Mouse (Mus musculus): Measurements from ENCODE around the gene 4930442H23Rik.

The 4930442H23Rik gene

GRCm38 (mm10) chr10:81161602-81162317 is 21.9 kb downstream of the 4930442H23Rik start:
- in situ Hi-C loops (cut with MboI; ENCODE audit: unreplicated experiment in 2 of 2) = no loop called here

GRCm38 (mm10) chr10:81154736-81155135 is 28.9 kb downstream of the 4930442H23Rik start:
- in situ Hi-C loops (cut with MboI; ENCODE audit: unreplicated experiment in 2 of 2) = no loop called here

GRCm38 (mm10) chr10:81154313-81154712 is 29.3 kb downstream of the 4930442H23Rik start:
- in situ Hi-C loops (cut with MboI; ENCODE audit: unreplicated experiment in 2 of 2) = no loop called here

GRCm38 (mm10) chr10:81152609-81153008 is 31.0 kb downstream of the 4930442H23Rik start:
- in situ Hi-C loops (cut with MboI; ENCODE audit: unreplicated experiment in 2 of 2) = no loop called here

- in situ Hi-C loops (cut with MboI; ENCODE audit: unreplicated experiment in 2 of 2) = no loop called here
Observed at GRCm38 (mm10) chr10:81151261-81151660, 32.4 kb downstream of the 4930442H23Rik start.

GRCm38 (mm10) chr10:81146296-81146695 is 37.4 kb downstream of the 4930442H23Rik start:
- in situ Hi-C loops (cut with MboI; ENCODE audit: unreplicated experiment in 2 of 2) = no loop called here

- in situ Hi-C loops (cut with MboI; ENCODE audit: unreplicated experiment in 2 of 2) = no loop called here
Observed at GRCm38 (mm10) chr10:81145778-81146177, 37.9 kb downstream of the 4930442H23Rik start.

- in situ Hi-C loops (cut with MboI; ENCODE audit: unreplicated experiment in 2 of 2) = no loop called here
Observed at GRCm38 (mm10) chr10:81145307-81145706, 38.3 kb downstream of the 4930442H23Rik start.

GRCm38 (mm10) chr10:81144667-81145066 is 39.0 kb downstream of the 4930442H23Rik start:
- in situ Hi-C loops (cut with MboI; ENCODE audit: unreplicated experiment in 2 of 2) = no loop called here

- in situ Hi-C loops (cut with MboI; ENCODE audit: unreplicated experiment in 2 of 2) = no loop called here
Observed at GRCm38 (mm10) chr10:81143845-81144437, 39.7 kb downstream of the 4930442H23Rik start.

GRCm38 (mm10) chr10:81143157-81143633 is 40.5 kb downstream of the 4930442H23Rik start:
- in situ Hi-C loops (cut with MboI; ENCODE audit: unreplicated experiment in 2 of 2) = no loop called here

- in situ Hi-C loops (cut with MboI; ENCODE audit: unreplicated experiment in 2 of 2) = no loop called here
Observed at GRCm38 (mm10) chr10:81142551-81142981, 41.1 kb downstream of the 4930442H23Rik start.

GRCm38 (mm10) chr10:81141455-81142210 is 42.0 kb downstream of the 4930442H23Rik start:
- in situ Hi-C loops (cut with MboI; ENCODE audit: unreplicated experiment in 2 of 2) = no loop called here

GRCm38 (mm10) chr10:81140717-81141454 is 42.8 kb downstream of the 4930442H23Rik start:
- in situ Hi-C loops (cut with MboI; ENCODE audit: unreplicated experiment in 2 of 2) = no loop called here

GRCm38 (mm10) chr10:81140005-81140404 is 43.6 kb downstream of the 4930442H23Rik start:
- in situ Hi-C loops (cut with MboI; ENCODE audit: unreplicated experiment in 2 of 2) = no loop called here

- in situ Hi-C loops (cut with MboI; ENCODE audit: unreplicated experiment in 2 of 2) = no loop called here
Observed at GRCm38 (mm10) chr10:81139529-81139846, 44.2 kb downstream of the 4930442H23Rik start.

- in situ Hi-C loops (cut with MboI; ENCODE audit: unreplicated experiment in 2 of 2) = no loop called here
Observed at GRCm38 (mm10) chr10:81138821-81139528, 44.7 kb downstream of the 4930442H23Rik start.

- in situ Hi-C loops (cut with MboI; ENCODE audit: unreplicated experiment in 2 of 2) = no loop called here
Observed at GRCm38 (mm10) chr10:81138131-81138782, 45.4 kb downstream of the 4930442H23Rik start.

GRCm38 (mm10) chr10:81137252-81138130 is 46.2 kb downstream of the 4930442H23Rik start:
- in situ Hi-C loops (cut with MboI; ENCODE audit: unreplicated experiment in 2 of 2) = no loop called here
